Mouse (Mus musculus) gastrocnemius, adult 8-10 months (tissue): Measurements from ENCODE around the gene Eral1. TPM values are rescaled to one million over a fixed set of nuclear protein-coding genes. Genes with fewer than 3 reads are reported as not detected.
"Not testable (repeated sequence)": the region's sequence is repeated elsewhere in the genome, so short reads cannot be mapped to it uniquely, and the experiment has no call there.

Experiments
- DNase-seq, 2 experiments: peaks; one replicate each; pipeline ENCODE4 v3.0.0; 2022; ENCODE audit warnings: low spot score in 2 of 2
- total RNA-seq, 4 experiments: library from RNA; stranded (reverse); gene quantifications; 2 replicates each; pipeline ENCODE4 v1.2.4; 2022

Gene Eral1
- total RNA-seq, 4 experiments from 2014 or later, result 20.5 to 22.9 (median 22.6) TPM

DNA sequence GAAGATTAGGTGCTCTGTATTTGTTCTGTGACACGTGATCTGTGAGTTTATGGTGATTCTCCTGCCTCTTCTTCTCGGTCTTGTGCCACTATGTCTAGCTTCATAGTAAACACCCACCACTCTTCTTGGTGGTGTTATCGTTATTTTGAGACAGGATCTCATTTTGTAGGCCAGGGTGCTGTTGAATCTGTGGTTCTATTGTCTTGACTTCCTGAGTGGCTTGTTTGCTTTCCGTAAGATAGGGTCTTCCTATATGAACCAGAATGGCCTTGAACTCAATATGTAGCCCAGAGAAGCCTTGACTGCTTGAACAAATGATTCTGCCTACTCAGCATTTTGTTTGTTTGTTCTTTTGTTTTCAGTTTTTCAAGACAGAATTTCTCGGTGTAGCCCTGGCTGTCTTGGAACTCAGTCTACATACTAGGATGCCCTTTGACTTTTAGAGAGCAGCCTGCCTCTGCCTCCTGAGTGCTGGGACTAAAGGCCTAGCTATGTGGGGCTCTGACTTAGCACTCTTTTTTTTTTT is 7.6 kb upstream of the Eral1 start:
- no peak for DNase-seq

DNA sequence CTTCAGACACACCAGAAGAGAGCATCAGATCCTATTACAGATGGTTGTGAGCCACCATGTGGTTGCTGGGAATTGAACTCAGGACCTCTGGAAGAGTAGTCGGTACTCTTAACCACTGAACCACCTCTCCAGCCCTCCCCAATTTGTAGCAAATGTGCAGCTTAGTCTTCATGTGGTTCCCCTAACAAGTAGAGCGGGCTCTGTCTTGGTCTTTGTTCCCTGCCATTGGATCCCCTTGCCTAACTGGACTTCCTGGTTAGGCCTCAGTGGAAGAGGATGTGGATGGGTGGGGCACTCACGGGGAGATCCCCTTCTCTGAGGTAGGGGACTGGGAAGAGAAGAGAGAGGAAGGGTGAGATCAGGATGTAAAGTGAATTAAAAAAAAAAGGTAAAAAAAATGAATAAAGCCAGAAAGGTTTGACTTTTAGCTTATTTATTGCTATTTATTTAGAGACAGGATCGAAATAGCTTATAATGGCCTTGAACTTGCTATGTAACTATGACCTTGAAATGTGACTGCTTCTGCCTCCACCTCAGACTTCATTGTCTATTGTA is 6.8 kb upstream of the Eral1 start:
- DNase-seq, result no peak

DNA sequence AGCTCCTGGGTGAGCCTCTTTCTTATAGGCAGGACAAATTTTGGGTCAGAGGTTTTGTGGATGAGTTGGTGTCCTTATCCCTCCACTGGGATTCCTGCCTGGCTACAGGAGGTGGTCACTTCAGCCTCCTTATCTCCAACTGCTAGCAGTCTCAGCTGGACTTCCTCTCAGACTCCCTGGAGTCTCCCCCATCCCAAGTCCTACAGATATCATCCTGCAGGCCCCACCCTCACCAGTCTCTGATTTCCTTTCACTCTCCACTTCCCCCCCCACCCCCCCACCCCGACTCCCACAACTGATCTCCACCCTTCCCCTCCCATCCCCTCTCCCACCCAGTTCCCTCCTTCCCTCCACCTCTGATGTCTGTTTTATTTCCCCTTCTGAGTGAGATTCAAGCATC is 3.4 kb upstream of the Eral1 start:
- no peak for DNase-seq

DNA sequence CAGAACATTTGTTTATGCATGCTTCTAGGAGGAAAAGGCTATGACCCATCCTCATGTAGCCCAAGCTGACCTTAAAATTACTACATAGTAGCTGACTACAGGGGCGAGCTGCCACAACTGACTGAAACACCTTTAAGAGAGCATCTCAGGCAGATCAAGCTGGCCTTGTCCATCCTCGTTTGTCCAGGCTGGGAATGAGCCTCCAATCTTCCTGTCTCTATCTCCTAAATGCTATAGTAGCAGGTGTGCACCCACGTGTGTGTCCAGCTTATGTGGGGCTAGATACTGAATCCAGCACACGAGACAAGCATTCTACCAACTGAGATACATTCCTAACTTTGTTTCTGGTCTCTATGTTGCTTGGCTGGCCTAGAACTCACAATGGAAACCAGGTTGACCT is 5.5 kb downstream of the Eral1 start:
- DNase-seq, result no peak

DNA sequence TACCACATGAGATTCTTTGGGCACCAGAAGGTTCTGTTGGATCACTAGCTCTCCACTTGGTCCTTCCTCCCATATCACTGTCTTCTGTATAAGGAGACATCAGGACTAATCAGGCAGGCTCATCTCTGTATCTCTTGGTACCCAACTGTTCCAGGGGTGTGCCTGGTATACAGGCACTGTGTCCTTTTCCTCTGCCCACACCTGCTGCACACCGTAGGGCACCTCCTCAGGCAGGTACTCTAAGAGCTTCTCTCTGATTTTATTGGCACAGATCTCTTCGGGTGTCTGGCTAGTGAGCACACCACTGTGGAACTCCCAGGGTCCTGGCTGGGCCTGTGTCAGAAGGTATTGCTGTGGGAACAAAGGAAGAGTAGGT is 5.9 kb downstream of the Eral1 start:
- DNase-seq, result no peak

DNA sequence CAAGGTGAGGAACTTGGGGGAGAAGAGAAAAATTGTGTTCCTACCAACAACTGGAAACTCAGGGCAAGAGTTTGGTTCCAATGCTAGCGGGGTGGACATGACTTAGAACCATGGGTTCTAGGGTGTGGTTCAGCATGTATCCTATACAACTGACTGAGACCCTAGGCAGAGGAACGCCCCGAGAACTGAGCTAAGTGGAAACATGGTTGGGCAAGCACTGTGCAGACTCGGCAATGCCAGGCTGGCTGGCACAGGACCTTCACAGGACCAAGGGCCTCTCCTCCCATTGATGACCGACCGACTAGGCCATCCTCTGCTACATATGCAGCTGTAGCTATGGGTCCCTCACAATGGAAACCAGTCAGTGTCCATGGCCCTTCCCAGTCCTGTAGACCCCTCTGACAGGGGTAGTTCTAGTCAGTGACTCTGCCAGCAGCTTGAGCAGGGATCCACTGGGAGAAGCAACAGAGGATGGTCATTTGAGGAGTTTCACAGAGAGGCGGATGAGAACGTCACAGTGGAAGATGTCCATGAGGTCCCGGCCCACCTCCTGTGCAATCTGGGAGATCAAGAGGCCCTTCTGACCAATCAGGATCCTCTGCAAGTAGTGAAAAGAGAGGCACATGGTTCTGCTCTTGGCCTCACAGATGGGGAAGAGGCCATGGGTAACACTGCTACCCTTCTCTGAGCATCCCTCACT is 6.5 kb downstream of the Eral1 start:
- no peak for DNase-seq

DNA sequence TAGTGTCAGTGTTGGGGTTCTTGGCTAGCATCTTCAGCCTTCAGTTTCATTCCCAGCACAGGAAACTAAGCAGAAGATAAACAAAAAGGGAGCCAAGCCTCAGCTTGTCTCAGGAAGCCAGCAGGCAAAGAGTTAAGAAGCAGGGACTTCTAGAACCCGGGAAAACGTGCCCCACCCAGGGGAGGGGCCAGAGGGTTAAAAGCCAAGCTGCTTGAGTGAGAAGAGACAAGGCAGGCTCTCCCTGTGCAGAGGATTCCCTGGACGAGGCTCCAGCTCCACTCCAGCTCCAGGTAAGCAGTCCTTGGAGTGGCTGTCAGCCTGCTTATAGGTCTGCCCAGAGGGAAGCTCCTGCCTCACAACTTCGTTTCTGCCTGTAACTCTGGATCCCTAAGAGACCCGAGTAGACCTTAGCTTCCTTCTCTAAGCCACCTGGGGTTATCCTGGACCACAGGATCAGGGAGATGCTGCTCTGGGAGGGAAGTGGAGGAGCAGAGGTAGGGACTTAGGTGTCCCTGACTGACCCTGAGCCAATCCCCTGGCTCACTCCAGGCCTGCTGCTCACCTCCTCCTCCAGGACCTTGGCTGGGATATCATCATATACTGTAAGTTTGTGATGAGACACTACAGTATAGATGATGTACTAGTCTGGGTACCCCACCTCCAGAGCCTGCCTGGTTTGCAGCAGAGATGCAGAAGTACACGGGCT is 7.6 kb downstream of the Eral1 start:
- DNase-seq, result no peak

DNA sequence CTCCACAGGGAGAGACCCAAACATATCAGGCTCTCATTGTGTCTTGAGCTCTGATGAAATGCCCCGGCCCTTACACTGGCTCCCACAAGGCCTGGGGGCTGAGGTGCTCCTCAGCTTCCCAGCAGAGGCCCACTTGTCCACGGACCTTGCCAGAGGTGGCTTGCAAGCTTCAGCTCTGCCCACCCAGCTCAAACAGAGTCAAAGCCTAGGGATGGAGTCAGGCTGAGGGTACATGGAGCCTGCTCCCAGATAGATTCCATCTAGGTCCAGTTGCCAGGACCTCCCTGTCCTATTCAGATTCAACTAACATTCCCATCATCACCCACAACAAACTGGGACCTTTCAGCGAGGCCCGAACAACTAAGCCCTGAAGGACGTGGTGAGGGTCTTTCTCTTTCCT is 8.2 kb downstream of the Eral1 start:
- DNase-seq, result no peak

DNA sequence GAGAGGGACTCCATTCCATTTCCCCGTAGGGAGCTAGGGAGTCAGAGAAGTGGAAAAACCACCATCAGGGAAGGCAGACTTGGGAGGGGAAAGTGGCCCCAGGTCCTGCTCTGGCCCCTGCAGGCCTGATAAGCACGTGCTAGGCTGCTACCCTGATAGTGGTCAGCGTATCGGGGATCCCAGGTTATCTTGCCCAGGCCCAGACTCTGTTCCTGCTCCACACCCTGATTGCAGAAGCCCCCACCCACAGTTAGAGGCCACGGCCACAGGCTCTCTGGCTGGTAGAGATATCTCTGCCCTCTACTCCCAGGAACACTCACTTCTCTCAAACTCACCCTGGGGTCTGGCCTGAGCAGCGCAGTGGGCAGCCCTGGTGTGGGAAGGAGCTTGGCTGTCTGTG is 10.5 kb downstream of the Eral1 start:
- DNase-seq, result no peak

DNA sequence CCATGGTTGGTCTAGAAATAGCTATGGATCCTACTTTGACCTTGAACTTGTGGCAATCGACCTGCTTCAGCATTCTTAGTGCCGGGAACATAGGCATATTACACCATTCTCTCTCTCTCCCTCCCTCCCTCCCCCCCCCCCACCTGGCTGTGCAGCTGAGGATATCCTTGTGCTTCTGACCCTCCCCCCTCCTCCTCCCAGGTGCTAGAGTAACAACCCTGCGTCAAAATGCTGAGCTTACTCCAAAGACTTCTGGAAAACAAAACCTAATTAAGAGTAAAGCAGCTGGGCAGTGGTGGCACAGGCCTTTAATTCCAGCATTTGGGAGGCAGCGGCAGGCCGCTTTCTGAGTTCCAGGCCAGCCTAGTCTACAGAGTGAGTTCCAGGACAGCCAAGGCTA is 11.1 kb downstream of the Eral1 start:
- no peak for DNase-seq

DNA sequence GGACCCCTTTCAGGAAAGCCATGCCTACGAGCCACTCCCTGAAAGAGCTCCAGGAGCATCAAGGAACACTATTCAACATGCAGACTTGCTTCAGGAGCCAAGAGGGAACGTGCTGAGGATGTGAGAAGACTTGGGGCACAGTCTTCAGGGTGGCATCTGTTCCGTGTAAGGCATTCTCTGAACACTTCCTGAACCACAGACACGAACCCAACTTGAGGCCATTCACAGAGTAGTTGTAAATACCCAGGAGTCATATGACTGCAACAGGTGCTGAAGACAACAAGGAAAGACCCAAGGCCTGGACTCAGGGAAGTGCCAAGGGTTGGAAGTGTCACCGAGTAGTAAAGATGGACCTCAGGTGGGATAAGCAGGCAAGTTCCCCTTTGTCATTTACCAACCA is 12.6 kb downstream of the Eral1 start:
- DNase-seq, result no peak

DNA sequence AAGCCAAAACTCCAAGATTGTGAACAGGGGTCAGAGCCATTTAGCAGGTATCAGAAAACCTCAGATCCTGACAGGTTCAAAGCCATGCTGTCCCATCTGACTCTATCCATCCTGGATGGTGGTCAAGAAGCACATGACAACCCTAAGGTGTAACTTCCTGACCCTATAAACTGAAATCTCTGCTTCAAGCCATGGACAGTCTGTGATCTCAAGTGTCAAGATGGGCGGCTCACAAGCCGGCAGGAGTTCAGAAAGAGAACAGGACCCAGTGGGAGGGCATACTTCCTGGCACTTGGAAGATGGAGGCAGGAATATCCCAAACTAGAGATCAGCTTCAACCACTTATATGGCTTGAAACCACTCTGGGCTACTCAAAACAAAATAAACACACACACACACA is 13.5 kb downstream of the Eral1 start:
- DNase-seq, result no peak

DNA sequence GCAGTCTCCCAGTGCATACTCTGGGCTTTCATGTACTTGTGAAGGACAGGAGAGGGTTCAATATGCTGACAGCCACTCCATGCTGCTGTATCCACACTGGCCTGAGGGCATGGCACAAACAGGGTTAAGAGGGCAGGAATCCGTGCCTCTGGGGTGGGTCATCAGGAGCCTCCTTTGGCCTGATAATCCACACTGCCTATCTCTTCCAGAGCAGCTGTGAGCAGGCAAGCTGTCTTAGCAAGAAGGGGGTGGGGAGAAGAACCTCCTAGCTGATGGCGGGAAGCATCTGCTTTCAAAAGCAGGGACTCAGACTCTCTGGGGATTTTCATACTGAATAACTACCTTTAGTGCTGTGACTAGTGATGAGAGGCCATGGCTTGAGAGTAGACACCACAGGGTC is 14.3 kb downstream of the Eral1 start:
- no peak for DNase-seq

DNA sequence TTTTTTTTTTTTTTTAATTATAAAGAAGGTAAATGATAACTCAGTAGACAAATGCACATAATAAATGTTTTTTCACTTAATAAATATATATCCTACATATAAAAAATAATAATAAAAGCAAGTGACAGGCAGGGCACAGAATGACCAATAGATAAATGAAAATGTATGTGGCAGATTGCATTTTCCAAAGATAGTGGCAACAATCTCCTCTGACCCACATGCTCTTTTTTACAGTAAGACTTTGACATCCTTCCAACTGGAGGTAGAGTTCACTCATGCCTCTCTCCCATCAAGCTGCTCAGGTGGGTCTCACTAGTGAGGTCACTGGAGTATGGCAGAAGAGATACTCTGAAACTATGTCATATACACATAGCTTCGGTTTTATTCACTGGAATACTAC is 17.6 kb downstream of the Eral1 start:
- no peak for DNase-seq

DNA sequence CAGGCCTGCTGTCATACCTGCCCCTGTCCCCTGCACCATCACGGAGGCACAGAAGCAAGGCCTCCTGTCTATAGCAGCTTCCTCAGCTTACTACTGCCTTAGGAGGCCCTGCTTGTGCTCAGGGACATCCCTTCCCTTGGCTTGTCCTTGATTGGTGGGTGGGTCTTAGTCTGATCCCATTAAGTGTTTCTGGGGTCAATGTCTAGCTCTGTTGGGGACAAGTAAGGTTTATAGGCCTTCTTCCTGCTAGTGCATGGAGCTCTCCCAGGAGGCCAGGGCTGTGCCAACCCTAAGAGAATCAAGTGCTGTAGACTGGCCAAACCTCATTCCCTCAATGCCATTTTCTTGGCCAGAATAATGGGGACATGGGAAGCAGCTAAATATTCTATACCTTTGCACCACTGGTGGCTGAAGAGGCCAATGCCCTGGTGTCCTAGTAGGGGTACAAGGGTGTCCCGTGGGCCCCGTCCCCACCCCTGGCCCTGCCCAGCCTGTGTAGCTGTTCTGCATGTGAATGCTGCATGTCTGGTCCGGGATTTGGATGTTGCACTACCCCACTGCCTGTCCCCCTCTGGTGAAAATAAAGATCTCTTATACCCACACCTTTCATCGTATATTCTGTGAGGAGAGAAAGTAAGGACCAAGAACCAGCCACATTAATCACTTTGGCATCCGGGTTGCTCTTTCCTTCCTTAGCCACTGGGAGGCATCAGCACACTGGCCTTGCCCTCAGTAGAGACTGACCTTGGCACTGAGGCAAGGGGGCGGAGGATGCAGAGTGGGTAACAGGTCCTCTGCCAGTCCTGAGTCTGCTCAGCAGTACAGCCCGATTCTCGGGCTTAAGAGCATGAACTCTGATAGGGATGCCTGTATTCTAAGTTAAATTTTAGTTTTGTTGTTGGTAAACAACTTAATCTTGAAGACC is 20.1 kb downstream of the Eral1 start:
- peak; percentile 50 to 77 for DNase-seq

DNA sequence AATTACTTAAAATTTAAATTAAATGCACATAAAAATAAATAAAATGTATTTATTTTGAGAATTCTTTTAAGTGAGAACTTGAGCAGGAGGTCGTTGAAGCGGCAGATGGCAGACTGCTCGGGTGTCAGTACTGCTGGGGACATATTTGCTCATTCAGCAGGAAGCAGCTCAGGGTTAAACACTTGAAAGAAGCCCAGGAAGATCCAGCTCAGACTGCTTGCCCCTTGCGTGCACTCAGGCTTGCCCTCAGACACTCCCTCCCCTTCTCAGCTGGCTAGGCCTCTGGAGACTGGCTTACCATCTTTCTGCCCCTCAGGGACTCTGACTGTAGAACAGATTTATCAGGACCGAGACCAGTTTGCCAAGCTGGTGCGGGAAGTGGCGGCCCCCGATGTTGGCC is 23.2 kb downstream of the Eral1 start:
- no peak for DNase-seq

DNA sequence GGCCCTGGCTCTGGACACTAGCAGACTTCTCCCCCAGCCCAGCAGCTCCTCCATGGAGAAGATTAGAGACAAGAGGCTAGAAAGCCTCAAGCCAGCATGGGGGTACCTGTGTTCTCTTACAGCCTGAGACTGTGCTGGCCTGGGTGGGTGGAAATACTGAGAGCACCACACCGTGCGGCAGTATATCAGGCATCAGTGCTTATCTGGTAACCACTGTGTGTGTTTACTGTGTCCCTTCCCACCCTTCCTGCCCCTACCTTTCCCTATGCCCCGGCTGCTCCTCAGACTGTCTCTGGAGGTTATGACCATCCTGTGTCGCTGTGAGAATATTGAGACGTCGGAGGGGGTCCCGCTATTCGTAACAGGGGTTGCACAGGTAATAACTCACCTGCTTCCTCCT is 27.1 kb downstream of the Eral1 start:
- DNase-seq, result no peak

DNA sequence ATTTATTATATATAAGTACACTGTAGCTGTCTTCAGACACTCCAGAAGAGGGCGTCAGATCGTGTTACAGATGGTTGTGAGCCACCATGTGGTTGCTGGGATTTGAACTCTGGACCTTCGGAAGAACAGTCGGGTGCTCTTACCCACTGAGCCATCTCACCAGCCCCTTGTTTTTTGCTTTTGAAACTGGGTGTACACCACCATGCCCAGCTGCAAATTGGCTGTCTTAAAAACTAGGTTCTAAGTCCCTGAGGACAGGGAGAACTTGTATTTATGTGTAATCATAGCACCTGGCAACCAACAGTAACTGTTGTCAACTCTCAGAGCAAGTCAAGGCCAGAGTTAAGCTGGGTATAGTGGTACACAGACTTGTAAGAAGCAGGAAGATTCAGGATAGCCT is 31.5 kb downstream of the Eral1 start:
- DNase-seq, result not testable (repeated sequence)

DNA sequence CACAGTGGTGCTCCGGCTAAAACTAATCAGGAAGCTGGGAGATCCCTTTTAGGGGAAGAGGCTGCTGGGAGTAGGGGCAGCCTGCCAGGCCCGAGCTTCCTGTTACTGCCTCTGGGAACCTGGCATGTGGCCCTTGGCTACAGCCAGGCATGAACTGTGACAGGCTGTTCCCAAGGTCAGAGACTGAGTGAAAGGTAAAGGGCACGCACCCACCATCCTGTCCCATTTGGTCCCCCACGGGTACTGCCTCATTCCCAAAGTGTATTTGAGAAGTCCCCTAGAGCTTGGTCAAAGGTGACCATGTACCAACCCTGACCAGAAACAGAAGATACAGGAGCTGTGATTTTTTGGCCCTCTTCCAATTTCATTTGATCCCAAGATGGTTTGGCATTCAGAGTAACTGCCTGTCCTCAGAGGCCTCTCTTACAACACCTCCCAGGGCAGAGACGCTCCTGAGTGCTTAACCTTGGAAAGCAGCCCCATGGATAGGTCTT is 35.4 kb downstream of the Eral1 start:
- DNase-seq, result peak; percentile 89 to 94

DNA sequence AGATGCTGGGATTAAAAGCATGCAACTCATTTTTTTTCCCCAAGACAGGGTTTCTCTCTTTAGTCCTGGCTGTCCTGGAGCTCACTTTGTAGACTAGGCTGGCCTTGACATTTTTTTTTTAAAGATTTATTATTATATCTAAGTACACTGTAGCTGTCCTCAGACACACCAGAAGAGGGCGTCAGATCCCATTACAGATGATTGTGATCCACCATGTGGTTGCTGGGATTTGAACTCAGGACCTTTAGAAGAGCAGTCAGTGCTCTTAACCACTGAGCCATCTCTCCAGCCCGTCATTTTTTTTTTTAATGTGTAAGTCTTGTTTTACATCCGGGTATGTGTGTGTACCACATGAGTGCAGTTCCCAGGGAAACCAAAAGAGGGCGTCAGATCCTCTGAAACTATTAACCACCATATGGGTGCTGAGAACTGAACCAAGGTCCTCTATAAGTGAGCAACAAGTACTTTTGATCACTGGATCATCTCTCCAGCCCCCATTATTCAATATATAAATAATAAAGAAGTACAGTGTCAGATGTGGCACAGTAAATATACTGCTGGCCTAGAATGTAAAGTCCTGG is 37.8 kb downstream of the Eral1 start:
- not testable (repeated sequence) for DNase-seq

DNA sequence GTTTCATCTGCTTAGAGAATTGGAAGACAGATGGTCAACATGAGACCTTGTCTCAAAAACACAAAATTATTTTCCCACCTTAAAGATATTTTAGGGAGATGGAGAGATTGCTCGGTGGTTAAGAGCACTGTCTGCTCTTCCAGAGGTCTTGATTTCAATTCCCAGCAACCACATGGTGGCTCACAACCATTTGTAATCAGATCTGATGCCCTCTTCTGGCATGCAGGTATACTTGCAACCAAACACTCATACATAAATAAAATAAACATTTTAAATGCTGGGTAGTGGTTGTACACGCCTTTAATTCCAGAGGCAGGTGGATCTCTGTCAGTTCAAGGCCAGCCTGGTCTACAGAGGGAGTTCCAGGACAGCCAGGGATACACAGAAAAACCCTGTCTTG is 39.3 kb downstream of the Eral1 start:
- no peak for DNase-seq
